Mouse (Mus musculus) CD4-positive, CD25-positive, alpha-beta regulatory T cell, adult 2 months (primary cell): ENCODE measurements around the gene Icam4.
"Not testable (repeated sequence)": the region's sequence is repeated elsewhere in the genome, so short reads cannot be mapped to it uniquely, and the experiment has no call there.

Source experiments
- DNase-seq: peaks from one replicate; pipeline ENCODE4 v3.0.0-alpha.2; 2012; ENCODE audit warnings: low read depth, low spot score

Icam4 gene

DNA sequence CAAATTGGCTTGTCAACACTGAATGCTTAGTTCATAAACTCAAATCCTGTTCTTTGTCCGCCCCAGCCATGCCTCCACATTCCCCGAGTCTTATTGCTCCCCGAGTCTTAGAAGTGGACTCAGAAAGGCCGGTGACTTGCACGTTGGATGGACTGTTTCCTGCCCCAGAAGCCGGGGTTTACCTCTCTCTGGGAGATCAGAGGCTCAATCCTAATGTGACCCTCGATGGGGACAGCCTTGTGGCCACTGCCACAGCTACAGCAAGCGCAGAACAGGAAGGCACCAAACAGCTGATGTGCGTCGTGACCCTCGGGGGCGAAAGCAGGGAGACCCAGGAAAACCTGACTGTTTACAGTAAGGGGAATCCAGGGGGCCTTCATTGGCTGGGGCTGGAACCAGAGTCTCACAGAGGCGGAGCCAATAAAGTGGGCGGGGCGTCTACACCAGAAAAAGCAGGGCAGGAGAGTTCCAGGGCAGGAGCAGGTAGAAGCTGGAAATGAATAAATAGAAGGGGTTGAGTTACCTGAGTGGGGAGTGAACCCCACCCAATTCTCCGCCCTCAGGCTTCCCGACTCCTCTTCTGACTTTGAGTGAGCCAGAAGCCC, 5.4 kb downstream of the Icam4 start:
- peak; percentile 49 for DNase-seq

DNA sequence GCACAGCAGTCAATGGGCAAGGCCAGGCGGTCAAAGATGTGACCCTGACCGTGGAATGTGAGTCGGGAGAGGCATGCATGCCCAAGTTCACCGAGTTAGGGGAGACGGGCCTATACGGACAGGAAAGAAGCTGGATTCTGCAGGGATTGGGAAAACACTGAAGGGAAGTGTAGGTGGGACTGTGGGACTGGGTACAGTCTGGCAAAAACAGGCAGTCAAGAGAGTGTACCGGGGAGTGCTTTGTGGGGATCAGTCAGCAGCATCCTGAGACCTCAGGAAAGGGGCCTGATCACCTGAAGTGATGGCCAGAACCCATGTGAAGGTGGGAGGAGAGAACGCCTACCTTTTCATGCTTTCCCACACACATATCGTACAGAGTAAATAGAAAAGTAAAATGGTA, 6.4 kb downstream of the Icam4 start:
- DNase-seq = no peak

DNA sequence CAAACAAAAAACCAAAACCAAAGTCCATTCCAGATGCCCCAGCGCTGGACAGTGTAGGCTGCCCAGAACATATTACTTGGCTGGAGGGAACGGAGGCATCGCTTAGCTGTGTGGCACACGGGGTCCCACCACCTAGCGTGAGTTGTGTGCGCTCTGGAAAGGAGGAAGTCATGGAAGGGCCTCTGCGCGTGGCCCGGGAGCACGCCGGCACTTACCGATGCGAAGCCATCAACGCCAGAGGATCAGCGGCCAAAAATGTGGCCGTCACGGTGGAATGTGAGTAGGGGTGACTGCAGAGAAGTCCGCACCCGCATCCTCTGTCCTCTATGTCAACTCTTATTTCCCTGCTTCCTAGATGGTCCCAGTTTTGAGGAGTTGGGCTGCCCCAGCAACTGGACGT, 7.0 kb downstream of the Icam4 start:
- DNase-seq = no peak

DNA sequence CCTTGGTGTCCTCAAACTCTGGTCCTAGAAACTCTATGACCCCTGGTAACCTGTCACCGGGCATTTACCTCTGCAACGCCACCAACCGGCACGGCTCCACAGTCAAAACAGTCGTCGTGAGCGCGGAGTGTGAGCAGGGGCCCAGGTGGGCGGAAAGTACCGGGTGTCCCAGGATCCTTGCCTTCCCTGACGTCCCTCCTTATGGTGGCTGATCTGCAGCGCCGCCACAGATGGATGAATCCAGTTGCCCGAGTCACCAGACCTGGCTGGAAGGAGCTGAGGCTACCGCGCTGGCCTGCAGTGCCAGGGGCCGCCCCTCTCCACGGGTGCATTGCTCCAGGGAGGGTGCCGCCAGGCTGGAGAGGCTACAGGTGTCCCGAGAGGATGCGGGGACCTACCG, 7.5 kb downstream of the Icam4 start:
- no peak for DNase-seq

DNA sequence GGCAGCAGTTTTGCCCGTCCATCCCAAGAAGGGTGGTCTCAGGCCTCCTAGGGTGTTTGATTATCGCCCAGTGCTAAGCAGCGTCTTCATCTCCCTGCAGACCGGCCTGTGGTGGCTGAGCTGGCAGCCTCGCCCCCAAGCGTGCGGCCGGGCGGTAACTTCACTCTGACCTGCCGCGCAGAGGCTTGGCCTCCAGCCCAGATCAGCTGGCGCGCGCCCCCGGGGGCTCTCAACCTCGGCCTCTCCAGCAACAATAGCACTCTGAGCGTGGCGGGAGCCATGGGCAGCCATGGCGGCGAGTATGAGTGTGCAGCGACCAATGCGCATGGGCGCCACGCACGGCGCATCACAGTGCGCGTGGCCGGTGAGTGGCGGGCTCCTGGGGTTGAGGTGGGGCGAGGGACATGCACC, 8.3 kb downstream of the Icam4 start:
- no peak for DNase-seq

DNA sequence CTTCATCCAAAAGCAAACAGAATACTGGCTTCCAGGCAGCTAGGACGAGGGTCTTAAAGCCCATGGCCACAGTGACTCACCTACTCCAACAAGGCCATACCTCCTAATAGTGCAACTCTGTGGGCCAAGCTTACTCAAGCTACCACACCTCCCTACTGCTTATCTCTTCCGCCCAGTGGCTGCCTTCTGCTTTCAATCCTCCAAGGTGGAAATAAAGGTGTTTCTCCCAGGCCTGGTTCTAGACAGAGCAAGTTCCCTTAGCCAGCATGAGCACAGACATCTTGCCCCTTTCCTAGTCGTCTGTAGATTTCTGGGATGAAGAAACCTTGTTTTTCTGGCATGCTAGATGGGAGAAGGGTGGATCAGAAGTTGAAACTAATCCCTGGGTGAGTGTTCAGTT, 10.6 kb downstream of the Icam4 start:
- no peak for DNase-seq

DNA sequence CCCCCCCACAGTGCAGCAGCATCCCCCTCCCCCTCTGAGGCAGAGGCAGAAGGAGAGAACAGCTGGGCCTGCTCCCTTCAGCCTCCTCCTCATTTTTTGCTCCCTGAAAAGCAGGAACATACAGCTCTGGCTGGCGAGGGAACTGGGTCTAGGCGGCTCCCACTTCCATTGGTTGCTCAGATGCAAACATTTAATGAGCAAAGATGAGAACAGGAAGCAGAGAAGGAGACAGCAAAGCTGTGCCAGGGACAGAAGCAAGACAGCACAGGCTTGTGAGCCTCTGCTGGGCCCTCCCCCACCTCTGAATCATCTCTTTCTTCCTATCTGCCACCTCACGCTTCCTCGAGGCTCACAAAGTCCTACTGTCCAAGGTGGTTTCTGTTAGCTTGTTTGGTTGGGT, 12.1 kb downstream of the Icam4 start:
- DNase-seq = no peak

DNA sequence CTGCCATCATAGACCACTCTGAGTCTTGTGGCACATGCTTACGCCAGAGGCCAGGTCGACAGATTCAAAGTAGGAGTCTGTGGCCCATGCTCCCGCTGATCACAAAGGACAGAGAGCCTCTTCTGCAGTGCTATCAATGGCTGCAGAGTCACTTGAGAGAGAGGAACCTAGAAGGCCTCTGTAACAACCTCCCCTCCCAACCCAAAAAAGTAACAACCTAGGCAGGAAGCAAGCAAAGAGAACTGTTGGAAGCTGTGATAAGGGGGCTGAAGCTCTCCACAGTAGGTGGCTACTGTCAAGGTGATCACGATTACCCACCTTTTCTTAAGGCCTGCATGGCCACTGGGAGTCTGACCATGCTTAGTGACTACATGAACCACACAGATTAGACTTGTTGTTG, 14.4 kb downstream of the Icam4 start:
- DNase-seq = no peak

DNA sequence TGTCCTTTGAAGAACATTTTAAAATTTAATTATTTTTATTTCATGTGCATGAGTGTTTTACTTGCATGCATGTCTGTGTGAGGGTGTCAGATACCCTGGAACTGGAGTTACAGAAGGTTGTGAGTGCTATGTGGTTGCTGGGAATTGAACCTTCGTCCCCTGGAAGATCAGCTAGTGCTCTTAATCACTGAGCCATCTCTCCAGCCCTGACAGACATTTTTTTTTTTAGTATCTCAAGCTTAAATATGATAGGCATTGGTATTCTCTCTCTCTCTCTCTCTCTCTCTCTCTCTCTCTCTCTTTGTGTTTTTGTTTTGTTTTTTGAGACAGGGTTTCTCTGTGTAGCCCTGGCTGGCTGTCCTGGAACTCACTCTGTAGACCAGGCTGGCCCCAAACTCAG, 15.6 kb downstream of the Icam4 start:
- DNase-seq = not testable (repeated sequence)

DNA sequence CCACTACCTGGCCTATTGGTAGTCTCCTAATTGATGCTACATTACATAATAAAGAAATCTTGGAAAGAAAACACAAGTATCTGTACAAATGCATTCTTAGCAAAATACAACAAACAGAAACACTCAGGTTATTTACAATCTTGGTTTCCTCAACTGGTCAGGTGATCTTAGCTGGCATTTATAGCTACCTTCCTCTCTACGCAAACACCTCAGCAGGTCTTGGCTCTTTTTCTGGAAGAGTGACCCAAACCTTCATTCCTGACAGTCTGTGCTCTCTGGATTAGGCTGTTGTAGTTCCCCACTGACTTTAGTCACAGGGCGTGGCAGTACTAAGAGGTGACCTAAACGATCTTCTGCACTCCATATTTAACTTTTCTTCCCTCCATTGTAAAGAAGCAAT, 16.1 kb downstream of the Icam4 start:
- no peak for DNase-seq

DNA sequence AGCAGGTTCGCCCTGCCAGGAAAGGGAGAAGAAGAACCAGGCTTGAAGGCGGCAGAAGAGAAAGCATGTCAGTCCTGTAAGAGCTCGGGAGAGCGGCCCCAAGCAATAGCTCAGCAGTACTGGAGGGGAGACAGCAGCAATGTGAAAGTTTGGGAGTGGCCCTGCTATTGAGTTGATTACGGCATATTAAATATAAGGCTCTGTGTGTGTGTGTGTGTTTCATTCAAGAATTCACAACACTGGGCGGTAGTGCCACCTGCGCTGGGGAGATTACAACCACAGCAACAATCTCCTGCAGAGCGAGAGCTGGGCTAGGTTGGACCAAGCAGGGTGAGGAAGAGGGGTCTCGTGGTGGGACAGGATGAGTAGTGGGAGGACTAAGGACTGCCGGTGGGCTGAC, 22.4 kb downstream of the Icam4 start:
- DNase-seq = no peak

DNA sequence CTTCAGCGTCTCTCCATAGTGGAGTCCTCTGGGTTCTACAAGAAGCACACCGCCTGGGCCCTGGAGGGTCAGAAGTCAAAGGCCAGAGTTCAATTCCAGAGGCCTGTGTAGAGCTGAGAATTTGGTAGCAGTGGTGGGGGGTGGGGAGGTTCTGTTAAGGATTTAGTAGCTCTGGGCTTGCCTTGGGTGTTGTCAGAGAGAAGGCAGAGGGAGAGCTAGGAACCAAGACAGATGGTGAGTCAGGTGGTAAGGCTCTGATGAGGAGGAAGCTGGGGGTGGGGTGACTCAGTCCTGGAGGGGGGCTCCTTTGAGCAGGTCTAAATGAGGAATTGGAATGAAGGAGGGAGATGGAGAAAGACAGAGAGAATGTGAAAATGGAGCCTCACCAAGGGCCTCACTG, 33.8 kb downstream of the Icam4 start:
- DNase-seq = no peak

DNA sequence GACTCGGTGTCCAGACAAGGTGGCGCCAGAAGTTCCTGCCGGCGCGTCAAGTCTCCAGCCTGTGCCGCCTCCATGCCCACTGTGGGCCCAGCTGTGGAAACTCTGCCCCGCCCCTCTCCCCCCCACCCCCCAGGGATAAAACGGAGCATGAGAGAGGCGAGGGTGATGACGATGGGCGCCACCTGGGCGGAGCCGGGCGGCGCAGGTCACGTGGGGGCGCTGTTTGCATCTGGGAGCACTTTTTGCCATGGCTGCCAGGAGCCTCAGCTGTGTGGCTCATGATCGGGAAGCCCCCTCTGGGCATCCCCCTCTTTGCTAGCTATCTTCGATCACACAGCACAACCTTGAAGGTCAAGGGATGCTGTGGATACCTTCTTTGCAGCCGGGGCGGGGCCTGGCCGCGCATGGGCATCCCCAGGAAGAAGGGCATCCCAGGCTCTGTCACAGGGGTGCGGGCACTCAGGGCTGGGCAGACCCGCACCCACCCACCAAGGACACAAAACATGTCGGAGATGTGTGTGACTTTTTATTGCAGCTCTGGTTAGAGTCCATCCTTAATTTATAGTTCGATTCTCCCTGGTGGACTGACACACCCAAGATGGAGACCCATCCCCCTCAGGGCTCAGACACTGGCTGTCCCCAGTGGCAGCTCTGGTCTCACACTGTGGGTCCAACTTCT, 38.0 kb downstream of the Icam4 start, which contains the start of gene Zglp1:
TSS of gene Zglp1 (minus strand) at position 88 of the 679 bp plus-strand sequence.
- DNase-seq = no peak

DNA sequence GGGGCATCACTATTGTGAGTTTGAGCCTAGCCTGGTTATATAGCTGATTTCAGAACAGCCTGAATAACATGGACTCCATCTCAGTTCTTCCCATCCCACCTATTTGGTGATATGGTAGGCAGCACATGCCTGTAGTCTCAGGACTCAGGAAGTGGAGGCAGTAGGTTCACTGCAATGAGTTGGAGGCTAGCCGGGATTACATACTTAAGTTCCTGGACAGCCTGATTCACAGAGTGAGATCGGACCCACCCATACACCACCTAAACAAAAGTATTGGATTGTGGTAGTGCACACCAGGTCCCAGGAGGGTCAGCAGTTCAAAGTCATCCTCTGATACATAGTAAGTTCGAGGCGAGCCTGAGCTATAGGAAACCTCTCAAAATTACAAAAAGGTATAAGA, 43.5 kb downstream of the Icam4 start:
- DNase-seq = no peak

DNA sequence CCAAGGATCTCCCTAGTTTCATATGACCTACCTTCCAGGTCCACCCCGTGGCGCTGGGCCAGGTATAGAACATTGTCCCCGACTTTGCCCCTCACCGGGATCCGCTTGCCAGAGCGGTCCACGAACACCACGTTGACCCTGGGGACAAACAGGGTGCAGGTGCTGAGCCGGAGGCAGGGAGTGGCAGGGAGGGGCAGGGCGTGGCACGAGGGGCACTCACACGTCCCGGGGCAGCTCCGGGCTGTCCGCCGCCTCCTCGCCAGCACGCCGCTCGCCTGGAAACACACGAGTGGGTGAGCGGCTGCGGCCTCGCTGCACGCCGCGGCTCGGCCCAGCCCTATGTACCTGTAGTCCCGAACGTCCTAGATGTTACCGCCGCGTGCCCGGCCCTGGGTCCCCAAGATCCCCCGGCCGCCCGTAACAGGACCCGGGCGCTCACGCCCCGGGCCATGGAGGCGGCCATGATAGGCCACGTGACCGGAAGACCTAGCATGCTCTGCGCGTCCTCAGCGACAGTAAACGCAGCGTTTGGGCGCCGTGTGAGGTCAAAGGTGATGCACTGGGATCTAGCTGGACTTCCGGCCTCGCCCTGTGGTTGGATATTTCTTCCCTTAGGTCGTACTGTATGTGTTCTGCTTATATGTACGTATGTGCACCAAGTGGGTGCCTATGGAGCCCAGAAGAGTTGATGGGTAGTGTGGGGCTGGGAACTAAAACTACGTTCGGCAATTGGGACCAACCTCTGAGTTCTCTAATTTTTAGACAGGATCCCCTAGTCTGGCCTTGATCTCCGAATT, 44.1 kb downstream of the Icam4 start, which contains the start of the genes Gm49373 and Fdx1l:
TSS of gene Gm49373 (minus strand) at position 53 of the 797 bp plus-strand sequence.
TSS of gene Fdx1l (minus strand) at position 571 of the 797 bp plus-strand sequence.
- peak; percentile 90 for DNase-seq

DNA sequence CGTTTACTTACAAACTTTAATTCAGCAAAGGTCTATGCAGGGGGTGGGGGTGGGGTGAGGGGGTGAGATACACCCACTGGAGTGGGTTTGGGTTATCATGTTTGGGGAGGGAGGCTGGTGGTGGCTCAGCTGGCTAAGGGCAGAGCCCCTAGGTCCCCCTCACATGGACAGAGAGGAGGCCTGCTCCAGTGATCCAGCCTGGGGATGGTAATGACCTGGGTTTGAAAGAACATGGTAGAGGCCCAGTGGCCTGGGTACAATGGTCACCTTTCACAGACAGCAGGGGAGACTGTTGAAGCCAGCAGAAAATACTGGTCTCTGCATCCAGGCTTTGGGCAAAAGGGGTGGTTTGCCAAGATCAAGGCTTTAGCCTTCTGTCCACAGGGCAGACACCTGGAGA, 45.0 kb downstream of the Icam4 start:
- no peak for DNase-seq

DNA sequence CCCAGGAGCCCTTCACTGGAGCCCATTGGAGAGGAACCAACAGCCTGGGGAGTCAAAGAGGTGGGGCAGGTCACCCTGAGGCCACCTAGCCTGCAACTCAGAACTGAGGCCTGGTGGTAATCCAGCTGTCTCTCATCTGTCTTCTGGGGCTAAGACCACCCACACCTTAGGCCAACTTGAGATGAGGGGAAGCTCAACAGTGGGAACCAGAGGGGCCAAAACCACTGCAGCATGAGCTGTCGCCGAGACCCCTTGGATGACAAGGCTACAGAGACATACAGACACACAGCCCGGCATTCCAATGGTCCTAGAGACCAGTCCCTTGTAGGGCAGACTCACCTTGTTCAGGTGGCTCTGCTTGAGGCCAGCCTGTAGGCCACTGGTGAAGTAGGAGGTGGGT, 46.5 kb downstream of the Icam4 start:
- DNase-seq = no peak
